Mouse (Mus musculus): ENCODE measurements around the gene Olfr66. TPM values are rescaled to one million over a fixed set of nuclear protein-coding genes. Genes with fewer than 3 reads are reported as not detected.

Olfr66 gene
- total RNA-seq, 1 experiment from 2014 or later, result 0.12 TPM

DNA sequence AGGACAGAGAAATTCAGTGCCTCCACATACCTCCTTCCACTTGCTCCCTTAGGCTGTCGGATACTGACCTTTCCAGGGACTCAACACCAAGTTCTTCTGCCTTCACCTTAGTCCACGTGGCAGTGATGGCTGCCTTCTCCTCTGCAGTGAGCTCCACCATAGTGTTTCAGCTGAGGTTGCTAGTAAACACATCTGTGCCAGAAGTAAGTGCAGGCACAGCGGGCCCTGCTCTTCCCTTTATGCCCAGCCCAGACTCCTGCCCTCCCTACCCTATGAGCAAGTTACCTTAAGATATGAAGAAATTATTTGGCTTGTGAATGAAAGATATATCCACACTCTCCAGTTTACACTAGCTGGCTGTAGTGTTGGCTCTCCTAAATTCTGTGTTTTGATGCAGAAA lies 45.8 kb downstream of the Olfr66 start, which contains the start of gene Hbb-bh2:
TSS of gene Hbb-bh2 (minus strand) at position 253 of the 400 bp plus-strand sequence.
- no peak for ATAC-seq (ENCODE audit: extremely low read depth, insufficient number of reproducible peaks, low FRiP score, poor library complexity, severe bottlenecking)

Other genes with a start within 250 kb of the Olfr66 start
- gene Olfr622, start 243.6 kb downstream of the Olfr66 start, total RNA-seq (2017), result not detected in 2 replicates
- gene Olfr623, start 222.6 kb downstream of the Olfr66 start, total RNA-seq (2017), result not detected in 2 replicates
- 0.12 TPM in 1 of 2 replicates, not detected in the other for gene Olfr624, start 215.1 kb downstream of the Olfr66 start, total RNA-seq (2017)
- not detected in 2 replicates for gene Olfr625-ps1, start 203.5 kb downstream of the Olfr66 start, total RNA-seq (2017)
- 0.12 TPM in 1 of 2 replicates, not detected in the other for gene Olfr243, start 171.6 kb downstream of the Olfr66 start, total RNA-seq (2017)
- gene Olfr628, start 155.9 kb downstream of the Olfr66 start, total RNA-seq (2017), result not detected in 2 replicates
- not detected in 2 replicates for gene Olfr629, start 141.3 kb downstream of the Olfr66 start, total RNA-seq (2017)
- gene Olfr630, start 128.9 kb downstream of the Olfr66 start, total RNA-seq (2017), result not detected in 2 replicates
- 0.23 TPM in 1 of 2 replicates, not detected in the other for gene Olfr69, start 114.7 kb downstream of the Olfr66 start, total RNA-seq (2017)
- not detected in 2 replicates for gene Olfr68, start 106.6 kb downstream of the Olfr66 start, total RNA-seq (2017)
- not detected in 2 replicates for gene Olfr67, start 94.4 kb downstream of the Olfr66 start, total RNA-seq (2017)
- 1,968 and 2,313 TPM in 2 replicates for gene Hbb-bt, start 72.3 kb downstream of the Olfr66 start, total RNA-seq (2017)
- gene Hbb-bs, start 58.2 kb downstream of the Olfr66 start, total RNA-seq (2017), result 10,177 and 10,178 TPM in 2 replicates
- gene Hbb-bh2, start 45.7 kb downstream of the Olfr66 start, total RNA-seq (2017), result not detected in 2 replicates
- gene Hbb-bh1, start 43.1 kb downstream of the Olfr66 start, total RNA-seq (2017), result not detected in 2 replicates
- not detected in 2 replicates for gene Hbb-y, start 33.0 kb downstream of the Olfr66 start, total RNA-seq (2017)
- not detected in 2 replicates for gene Olfr64, start 8.2 kb upstream of the Olfr66 start, total RNA-seq (2017)
- not detected in 2 replicates for gene Olfr65, start 17.2 kb upstream of the Olfr66 start, total RNA-seq (2017)
- gene Olfr631, start 42.6 kb upstream of the Olfr66 start, total RNA-seq (2017), result not detected in 2 replicates
- gene Olfr632, start 48.1 kb upstream of the Olfr66 start, total RNA-seq (2017), result not detected in 2 replicates
- gene Olfr633, start 58.2 kb upstream of the Olfr66 start, total RNA-seq (2017), result not detected in 2 replicates
- not detected in 2 replicates for gene Olfr635, start 84.9 kb upstream of the Olfr66 start, total RNA-seq (2017)
- gene Olfr638, start 112.5 kb upstream of the Olfr66 start, total RNA-seq (2017), result not detected in 2 replicates
- gene Olfr639, start 131.1 kb upstream of the Olfr66 start, total RNA-seq (2017), result not detected in 2 replicates
- 0.12 TPM in 1 of 2 replicates, not detected in the other for gene Olfr640, start 139.3 kb upstream of the Olfr66 start, total RNA-seq (2017)
- not detected in 2 replicates for gene Olfr641, start 149.2 kb upstream of the Olfr66 start, total RNA-seq (2017)
- 0.12 TPM in 1 of 2 replicates, not detected in the other for gene Olfr642, start 166.4 kb upstream of the Olfr66 start, total RNA-seq (2017)
- gene 4930516K23Rik, start 175.2 kb upstream of the Olfr66 start, total RNA-seq (2017), result not detected in 2 replicates
- gene Olfr644, start 185.6 kb upstream of the Olfr66 start, total RNA-seq (2017), result not detected in 2 replicates
- gene Olfr645, start 199.2 kb upstream of the Olfr66 start, total RNA-seq (2017), result not detected in 2 replicates
- not detected in 2 replicates for gene Olfr646, start 218.6 kb upstream of the Olfr66 start, total RNA-seq (2017)
- not detected in 2 replicates for gene Ubqln5, start 243.6 kb upstream of the Olfr66 start, total RNA-seq (2017)